Mouse (Mus musculus) heart, embryonic 11.5 days (tissue): ENCODE measurements around the gene Pcdh19. TPM values are rescaled to one million over a fixed set of nuclear protein-coding genes. Genes with fewer than 3 reads are reported as not detected.

Experiments
- ATAC-seq: fragments of 200-750 bp; cut with Nextera tagmentation; replicated peaks from 2 replicates; pipeline ENCODE4 v1.8.0; 2017; ENCODE audit warnings: moderate library complexity; ENCODE audit not compliant: insufficient number of reproducible peaks, low FRiP score, low TSS enrichment
- H3K27ac ChIP-seq: fragments of 300-500 bp; sonication (generic); 2 replicates; pipeline ENCODE4 v1.5.1; 2014; ENCODE audit warnings: mild to moderate bottlenecking, low read depth, low read length
- H3K27me3 ChIP-seq: fragments of 300-500 bp; sonication (generic); 2 replicates; pipeline ENCODE4 v1.6.1; 2014; ENCODE audit warnings: mild to moderate bottlenecking, low read length, mixed read lengths; ENCODE audit not compliant: control insufficient read depth, insufficient read depth
- H3K36me3 ChIP-seq: fragments of 300-500 bp; sonication (generic); 2 replicates; pipeline ENCODE4 v1.6.1; 2014; ENCODE audit warnings: mild to moderate bottlenecking, low read length, moderate library complexity, mixed read lengths; ENCODE audit not compliant: control insufficient read depth, insufficient read depth
- H3K4me1 ChIP-seq: fragments of 300-500 bp; sonication (generic); 2 replicates; pipeline ENCODE4 v1.6.1; 2014; ENCODE audit warnings: low read length; ENCODE audit not compliant: control insufficient read depth, insufficient read depth
- H3K4me2 ChIP-seq: fragments of 300-500 bp; sonication (generic); 2 replicates; pipeline ENCODE4 v1.6.1; 2014; ENCODE audit warnings: mild to moderate bottlenecking, moderate library complexity
- H3K4me3 ChIP-seq: fragments of 300-500 bp; sonication (generic); 2 replicates; pipeline ENCODE4 v1.5.1; 2014; ENCODE audit warnings: low read depth, low read length
- H3K9ac ChIP-seq: fragments of 300-500 bp; sonication (generic); 2 replicates; pipeline ENCODE4 v1.6.1; 2014; ENCODE audit warnings: mild to moderate bottlenecking, low read depth, low read length, moderate library complexity
- H3K9me3 ChIP-seq: fragments of 300-500 bp; sonication (generic); replicated peaks from 2 replicates; pipeline ENCODE4 v1.6.1; 2016; ENCODE audit warnings: low read length; ENCODE audit not compliant: control insufficient read depth
- WGBS: fragments of 180-500 bp; shearing (Covaris S2); extraction: QIAGEN DNeasy Blood & Tissue Kit; methylation state at CpG from one replicate; pipeline ENCODE4 v1.1.7; 2014; ENCODE audit not compliant: insufficient replicate concordance; 5-methylcytosine and 5-hydroxymethylcytosine counted together
- polyA plus RNA-seq: library from polyadenylated mRNA; unstranded; fragments of >200 nt; fragmentation: Nextera tagmentation; extraction: Ambion mirVana; gene quantifications from 2 replicates; pipeline ENCODE4 v1.2.1, GENCODE M21; 2014

Gene Pcdh19
- polyA plus RNA-seq, 1 experiment from 2014 or later, result 0.21 TPM

DNA sequence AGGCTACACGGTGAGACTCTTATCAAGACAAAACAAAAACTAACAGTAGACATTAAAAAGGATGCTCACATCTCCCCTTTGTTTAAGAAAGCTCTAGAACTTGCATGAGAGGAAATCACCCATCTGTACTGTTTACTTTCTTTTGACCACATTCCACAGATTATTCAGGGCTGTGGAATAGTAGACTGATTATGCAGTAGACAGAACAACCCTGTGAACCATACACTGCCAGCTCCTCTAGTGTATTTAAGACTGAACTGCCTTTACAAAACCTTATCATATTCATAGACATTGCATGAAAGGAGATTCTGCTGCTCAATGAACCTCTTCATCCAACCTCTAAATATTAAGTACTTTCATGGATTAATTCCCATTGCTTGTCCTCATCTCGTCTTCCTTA lies 87.6 kb downstream of the Pcdh19 start:
- no peaks in the 10 kb centered on the region for H3K4me1 ChIP-seq
- no peak overlapping the region for H3K4me2 ChIP-seq
- H3K9ac ChIP-seq, result no peak overlapping the region
- ATAC-seq, result no peak
- no peaks in the 10 kb centered on the region for H3K36me3 ChIP-seq
- no peaks in the 10 kb centered on the region for H3K9me3 ChIP-seq
- H3K4me3 ChIP-seq, result no peak overlapping the region
- no peak overlapping the region for H3K27ac ChIP-seq
- H3K27me3 ChIP-seq, result no peaks in the 10 kb centered on the region
- 50% methylated on average over 2 of the region's 2 CpGs for WGBS

GRCm38 (mm10) chrX:133575601-133576382 lies 113.0 kb downstream of the Pcdh19 start:
- no peak overlapping the region for H3K4me2 ChIP-seq
- no peak overlapping the region for H3K4me3 ChIP-seq
- H3K9me3 ChIP-seq, result no peaks in the 10 kb centered on the region
- WGBS, result 73% methylated on average over 4 of the region's 4 CpGs
- H3K9ac ChIP-seq, result no peak overlapping the region
- H3K4me1 ChIP-seq, result no peaks in the 10 kb centered on the region
- no peak for ATAC-seq
- no peaks in the 10 kb centered on the region for H3K36me3 ChIP-seq
- H3K27me3 ChIP-seq, result no peaks in the 10 kb centered on the region
- H3K27ac ChIP-seq, result no peak overlapping the region

DNA sequence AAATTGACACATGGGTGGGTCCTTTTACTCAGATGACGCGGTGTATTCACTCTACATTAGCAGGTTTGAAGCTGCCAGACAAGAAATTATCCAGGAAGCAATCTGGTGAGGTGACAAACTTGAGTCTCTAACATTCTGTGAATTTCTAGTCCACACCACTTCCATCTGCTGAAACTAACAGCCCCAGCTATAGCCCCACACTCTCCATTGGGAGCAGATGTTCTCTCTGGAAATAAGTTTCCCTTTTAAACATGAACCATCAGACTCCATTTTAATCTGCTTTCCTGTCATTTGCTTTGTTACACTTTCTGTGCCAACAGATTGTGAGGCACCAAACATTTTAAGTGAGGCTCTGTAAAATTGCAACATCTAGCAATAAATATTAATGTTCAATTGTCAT lies 123.4 kb downstream of the Pcdh19 start:
- 87% methylated on average over 2 of the region's 2 CpGs for WGBS
- ATAC-seq, result no peak

More for the DNA sequence above, 123.4 kb downstream of the Pcdh19 start:
- Histone ChIP-seq H3K9ac (no peak overlapping the region), H3K4me1 (no peaks in the 10 kb centered on the region), H3K9me3 (no peaks in the 10 kb centered on the region), H3K36me3 (no peaks in the 10 kb centered on the region), H3K27ac (no peak overlapping the region), H3K4me2 (no peak overlapping the region), H3K4me3 (no peak overlapping the region), H3K27me3 (no peaks in the 10 kb centered on the region)

Other genes with a start within 250 kb of the Pcdh19 start
- gene Tnmd, start 162.0 kb upstream of the Pcdh19 start, polyA plus RNA-seq, result 0.19 TPM in 1 of 2 replicates, not detected in the other
- 156 and 165 TPM in 2 replicates for gene Tspan6, start 209.4 kb upstream of the Pcdh19 start, polyA plus RNA-seq
- 2.2 and 2.8 TPM in 2 replicates for gene Srpx2, start 219.4 kb upstream of the Pcdh19 start, polyA plus RNA-seq